Mouse (Mus musculus): ENCODE data around the gene Slc47a1.

- TF ChIP-seq CTCF (IDR thresholded peaks at IDR 0.05; ENCODE audit: insufficient read depth, low read length): no peak
- TF ChIP-seq POLR2A (IDR thresholded peaks at IDR 0.05; ENCODE audit: borderline replicate concordance, extremely low read depth, low read depth, low read length): no peak
Measured at GRCm38 (mm10) chr11:61388012-61388411, 9.9 kb upstream of the Slc47a1 start.
